Mouse (Mus musculus) spleen, adult 2 months (tissue): ENCODE results near the gene Slit3.

Experiments
- CTCF ChIP-seq: fragments of 200-500 bp; IDR thresholded peaks from 2 replicates; pipeline ENCODE4 v1.5.1; 2011; ENCODE audit warnings: mild to moderate bottlenecking, inconsistent platforms; ENCODE audit not compliant: insufficient read depth, insufficient read length, insufficient replicate concordance; ENCODE audit errors: extremely low read depth
- POLR2A ChIP-seq: fragments of 200-500 bp; IDR thresholded peaks from 2 replicates; pipeline ENCODE4 v1.6.1; 2011; ENCODE audit warnings: low read depth, low read length, inconsistent platforms

- no peak for TF ChIP-seq POLR2A
- no peak for TF ChIP-seq CTCF
Observed at GRCm38 (mm10) chr11:35452413-35452812, 331.4 kb downstream of the Slit3 start.
